Mouse (Mus musculus) myocyte (in vitro differentiated cells): ENCODE data around the gene Pole. TPM values are rescaled to one million over a fixed set of nuclear protein-coding genes. Genes with fewer than 3 reads are reported as not detected.
A peak's percentile ranks its signal among the peaks of the same experiment; 100 is the strongest.

Source experiments
- H3K27me3 ChIP-seq: one replicate; pipeline ENCODE4 v1.6.1; 2011; ENCODE audit not compliant: control insufficient read depth, insufficient read depth, insufficient read length
- H3K36me3 ChIP-seq: one replicate; pipeline ENCODE4 v1.6.1; 2011; ENCODE audit not compliant: control insufficient read depth, insufficient read depth
- H3K4me2 ChIP-seq: one replicate; pipeline ENCODE4 v1.6.1; 2011; ENCODE audit warnings: low read depth, control low read depth
- H3K4me3 ChIP-seq: one replicate; pipeline ENCODE4 v1.5.1; 2011; ENCODE audit warnings: mild to moderate bottlenecking, control low read depth, moderate library complexity
- H3K79me2 ChIP-seq: one replicate; pipeline ENCODE4 v1.6.1; 2011; ENCODE audit not compliant: control insufficient read depth, insufficient read depth
- H3ac ChIP-seq: one replicate; pipeline ENCODE4 v1.6.1; 2011; ENCODE audit not compliant: control insufficient read depth, insufficient read length
- CEBPB ChIP-seq: IDR thresholded peaks from 2 replicates; pipeline ENCODE4 v1.6.1; 2011; ENCODE audit warnings: mild to moderate bottlenecking, moderate library complexity; ENCODE audit not compliant: poor library complexity, insufficient read depth, severe bottlenecking
- E2F4 ChIP-seq: IDR thresholded peaks from one replicate; pipeline ENCODE4 v1.6.1; 2011; ENCODE audit warnings: mild to moderate bottlenecking, control low read depth, moderate library complexity; ENCODE audit not compliant: insufficient read depth
- MAX ChIP-seq: IDR thresholded peaks from one replicate; pipeline ENCODE4 v1.6.1; 2011; ENCODE audit warnings: low read depth, mild to moderate bottlenecking, control low read depth
- MYOD1 ChIP-seq, 3 experiments: IDR thresholded peaks; one replicate each; pipeline ENCODE4 v1.6.1; 2011; ENCODE audit warnings: control low read depth in 2 of 3, low read depth in 2 of 3, mild to moderate bottlenecking in 2 of 3, moderate library complexity in 1 of 3; ENCODE audit not compliant: insufficient read length in 2 of 3, control insufficient read depth in 1 of 3
- MYOG ChIP-seq, 3 experiments: IDR thresholded peaks; one replicate each; pipeline ENCODE4 v1.6.1; 2011; ENCODE audit warnings: control low read depth in 2 of 3, low read depth in 2 of 3, mild to moderate bottlenecking in 2 of 3; ENCODE audit not compliant: insufficient read length in 2 of 3, control insufficient read depth in 1 of 3, insufficient read depth in 1 of 3
- POLR2A ChIP-seq: IDR thresholded peaks from one replicate; pipeline ENCODE4 v1.6.1; 2011; ENCODE audit warnings: low read depth, mild to moderate bottlenecking, control low read depth, moderate library complexity; ENCODE audit not compliant: insufficient read length
- POLR2AphosphoS2 ChIP-seq: IDR thresholded peaks from one replicate; pipeline ENCODE4 v1.6.1; 2011; ENCODE audit warnings: low read depth, control low read depth; ENCODE audit not compliant: insufficient read length
- REST ChIP-seq: IDR thresholded peaks from one replicate; pipeline ENCODE4 v1.6.1; 2011; ENCODE audit warnings: mild to moderate bottlenecking, control low read depth, moderate library complexity; ENCODE audit not compliant: insufficient read depth, insufficient read length
- SRF ChIP-seq: IDR thresholded peaks from one replicate; pipeline ENCODE4 v1.6.1; 2011; ENCODE audit warnings: low read depth; ENCODE audit not compliant: control insufficient read depth, insufficient read length
- TCF12 ChIP-seq: IDR thresholded peaks from one replicate; pipeline ENCODE4 v1.6.1; 2011; ENCODE audit warnings: mild to moderate bottlenecking, control low read depth; ENCODE audit not compliant: poor library complexity, insufficient read depth, severe bottlenecking
- TCF3 ChIP-seq: IDR thresholded peaks from one replicate; pipeline ENCODE4 v1.6.1; 2011; ENCODE audit warnings: low read depth, control low read depth; ENCODE audit not compliant: insufficient read length
- USF1 ChIP-seq: IDR thresholded peaks from one replicate; pipeline ENCODE4 v1.6.1; 2011; ENCODE audit warnings: low read depth, mild to moderate bottlenecking, control low read depth, moderate library complexity
- polyA plus RNA-seq: library from polyadenylated mRNA; unstranded; fragments of >200 nt; fragmentation: generic; extraction: Trizol; gene quantifications from one replicate; pipeline ENCODE4 v1.2.1, GENCODE M21; 2012; ENCODE audit warnings: missing spikeins

Pole gene
- polyA plus RNA-seq, 1 experiment: 5.4 TPM

GRCm38 (mm10) chr5:110270242-110270641, 15.9 kb upstream of the Pole start:
- TF ChIP-seq TCF12: no peak
- TF ChIP-seq POLR2AphosphoS2: no peak
- no peak for TF ChIP-seq MYOD1 (IDR thresholded peaks at IDR 0.05; ENCODE audit: control insufficient read depth in 1 of 3, insufficient read length in 2 of 3, low read depth in 2 of 3)
- no peak for TF ChIP-seq REST
- TF ChIP-seq E2F4: no peak
- Histone ChIP-seq H3K4me2 (no peak overlapping the region), H3K4me3 (peak overlapping the region; percentile 89), H3K36me3 (peaks cover 12% of the 10 kb centered on the region), H3K27me3 (no peaks in the 10 kb centered on the region), H3K79me2 (peaks cover 29% of the 10 kb centered on the region), H3ac (peak overlapping the region; percentile 54)

DNA sequence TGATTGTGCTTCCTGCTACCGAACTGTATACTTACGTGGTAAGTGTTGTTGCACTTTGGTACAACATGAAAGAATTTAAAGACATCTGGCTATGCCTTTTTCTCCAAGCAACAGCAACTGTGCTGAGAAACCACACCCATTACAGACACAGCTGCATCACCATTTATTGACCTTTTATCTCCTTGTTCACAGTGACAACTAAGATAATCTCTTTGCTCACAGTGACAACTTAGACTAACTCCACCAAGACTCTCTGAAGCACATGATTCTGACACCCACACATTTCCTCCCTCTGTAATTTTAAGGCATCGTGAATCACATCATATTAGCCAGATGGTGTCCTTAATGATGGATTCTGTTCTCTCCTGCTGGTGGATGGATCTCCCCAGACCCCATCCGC, 12.0 kb upstream of the Pole start:
- Histone ChIP-seq H3K79me2 (peaks cover 5% of the 10 kb centered on the region), H3ac (no peak overlapping the region), H3K36me3 (no peaks in the 10 kb centered on the region), H3K27me3 (no peaks in the 10 kb centered on the region), H3K4me2 (no peak overlapping the region), H3K4me3 (no peak overlapping the region)
- TF ChIP-seq SRF (no peak), MAX (no peak), E2F4 (no peak), REST (no peak), POLR2AphosphoS2 (no peak), CEBPB (no peak), POLR2A (no peak), TCF3 (no peak), TCF12 (no peak), USF1 (no peak), MYOG (IDR thresholded peaks at IDR 0.05; ENCODE audit: control insufficient read depth in 1 of 3, insufficient read depth in 1 of 3, insufficient read length in 2 of 3, low read depth in 2 of 3) (no peak), MYOD1 (IDR thresholded peaks at IDR 0.05; ENCODE audit: control insufficient read depth in 1 of 3, insufficient read length in 2 of 3, low read depth in 2 of 3) (no peak)

DNA sequence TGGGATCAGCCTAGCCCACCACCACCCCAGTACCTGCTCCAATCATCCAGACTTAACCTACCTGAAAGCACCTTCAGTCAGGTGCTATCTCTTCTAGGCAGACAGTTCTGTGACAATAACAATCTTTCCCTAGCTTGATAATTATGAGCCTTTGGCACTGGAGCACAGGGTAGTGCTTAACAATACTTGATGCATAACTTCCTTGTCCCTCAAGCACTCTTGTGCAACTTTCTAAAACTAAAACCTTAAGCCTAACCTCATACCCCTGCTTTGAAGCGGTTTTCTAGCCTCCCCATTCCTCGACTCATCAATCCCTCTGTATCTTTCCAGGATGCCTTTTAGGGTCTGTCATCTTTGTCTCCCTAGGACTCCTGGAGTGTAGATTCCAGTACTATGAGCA, 11.3 kb upstream of the Pole start:
- TF ChIP-seq POLR2A (no peak), MYOG (IDR thresholded peaks at IDR 0.05; ENCODE audit: control insufficient read depth in 1 of 3, insufficient read depth in 1 of 3, insufficient read length in 2 of 3, low read depth in 2 of 3) (no peak), POLR2AphosphoS2 (no peak), TCF12 (no peak), SRF (no peak), TCF3 (no peak), USF1 (no peak), REST (no peak), E2F4 (no peak), CEBPB (no peak), MAX (no peak), MYOD1 (IDR thresholded peaks at IDR 0.05; ENCODE audit: control insufficient read depth in 1 of 3, insufficient read length in 2 of 3, low read depth in 2 of 3) (no peak)
- Histone ChIP-seq H3K4me2 (no peak overlapping the region), H3K36me3 (no peaks in the 10 kb centered on the region), H3K79me2 (no peaks in the 10 kb centered on the region), H3K4me3 (no peak overlapping the region), H3ac (no peak overlapping the region), H3K27me3 (no peaks in the 10 kb centered on the region)

GRCm38 (mm10) chr5:110276391-110276790, 9.7 kb upstream of the Pole start:
- TF ChIP-seq TCF12 (no peak), MAX (no peak), SRF (no peak), USF1 (no peak), MYOG (IDR thresholded peaks at IDR 0.05; ENCODE audit: control insufficient read depth in 1 of 3, insufficient read depth in 1 of 3, insufficient read length in 2 of 3, low read depth in 2 of 3) (no peak), E2F4 (no peak), CEBPB (no peak), POLR2AphosphoS2 (no peak), REST (no peak), TCF3 (no peak), MYOD1 (IDR thresholded peaks at IDR 0.05; ENCODE audit: control insufficient read depth in 1 of 3, insufficient read length in 2 of 3, low read depth in 2 of 3) (no peak), POLR2A (no peak)
- no peak overlapping the region for H3ac ChIP-seq
- no peak overlapping the region for H3K4me2 ChIP-seq
- no peaks in the 10 kb centered on the region for H3K36me3 ChIP-seq
- no peaks in the 10 kb centered on the region for H3K79me2 ChIP-seq
- no peaks in the 10 kb centered on the region for H3K27me3 ChIP-seq
- no peak overlapping the region for H3K4me3 ChIP-seq

DNA sequence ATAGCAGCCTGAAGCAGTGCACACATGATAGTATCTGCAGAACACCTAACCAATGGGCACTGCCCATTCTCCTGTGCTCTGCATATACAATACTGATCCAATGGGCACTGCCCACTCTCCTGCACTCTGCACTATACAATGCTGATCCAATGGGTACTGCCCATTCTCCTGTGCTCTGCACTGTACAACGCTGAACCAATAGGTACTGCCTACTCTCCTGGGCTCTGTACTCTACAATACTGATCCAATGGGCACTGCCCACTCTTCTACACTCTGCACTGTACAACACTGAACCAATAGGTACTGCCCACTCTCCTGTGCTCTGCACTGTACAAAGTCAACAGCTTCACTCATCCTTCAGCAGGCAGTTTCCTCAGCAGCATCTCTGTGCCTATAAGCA, 9.2 kb upstream of the Pole start:
- Histone ChIP-seq H3K36me3 (no peaks in the 10 kb centered on the region), H3K27me3 (no peaks in the 10 kb centered on the region), H3K4me2 (no peak overlapping the region), H3K79me2 (no peaks in the 10 kb centered on the region), H3ac (no peak overlapping the region), H3K4me3 (no peak overlapping the region)
- TF ChIP-seq REST: no peak
- no peak for TF ChIP-seq USF1
- TF ChIP-seq TCF12: no peak
- TF ChIP-seq TCF3: no peak
- TF ChIP-seq MAX: no peak
- TF ChIP-seq SRF: no peak
- TF ChIP-seq MYOG (IDR thresholded peaks at IDR 0.05; ENCODE audit: control insufficient read depth in 1 of 3, insufficient read depth in 1 of 3, insufficient read length in 2 of 3, low read depth in 2 of 3): no peak
- TF ChIP-seq CEBPB: no peak
- no peak for TF ChIP-seq POLR2AphosphoS2
- TF ChIP-seq POLR2A: no peak
